Mouse (Mus musculus): ENCODE data around the gene Tmprss9. TPM values are rescaled to one million over a fixed set of nuclear protein-coding genes. Genes with fewer than 3 reads are reported as not detected.

Gene Tmprss9
- total RNA-seq, 2 experiments from 2014 or later = not detected

DNA sequence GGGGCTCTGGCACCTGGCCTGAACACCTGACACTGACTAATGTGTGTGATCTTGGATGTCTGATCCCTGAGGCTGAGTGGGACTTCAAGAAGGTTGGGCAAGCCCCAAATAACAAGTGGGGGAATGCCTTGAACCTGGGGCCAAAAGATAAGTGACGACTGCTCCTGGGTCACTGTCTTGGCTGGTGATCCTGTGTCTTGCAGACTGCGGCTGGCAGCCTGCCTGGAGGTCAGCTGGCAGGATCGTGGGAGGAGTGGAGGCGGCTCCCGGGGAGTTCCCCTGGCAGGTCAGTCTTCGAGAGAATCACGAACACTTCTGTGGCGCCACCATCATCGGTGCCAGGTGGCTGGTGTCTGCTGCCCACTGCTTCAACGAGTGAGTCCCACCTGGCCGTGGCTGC lies 15.5 kb downstream of the Tmprss9 start:
- DNase-seq = peak; percentile 86 to 87

DNA sequence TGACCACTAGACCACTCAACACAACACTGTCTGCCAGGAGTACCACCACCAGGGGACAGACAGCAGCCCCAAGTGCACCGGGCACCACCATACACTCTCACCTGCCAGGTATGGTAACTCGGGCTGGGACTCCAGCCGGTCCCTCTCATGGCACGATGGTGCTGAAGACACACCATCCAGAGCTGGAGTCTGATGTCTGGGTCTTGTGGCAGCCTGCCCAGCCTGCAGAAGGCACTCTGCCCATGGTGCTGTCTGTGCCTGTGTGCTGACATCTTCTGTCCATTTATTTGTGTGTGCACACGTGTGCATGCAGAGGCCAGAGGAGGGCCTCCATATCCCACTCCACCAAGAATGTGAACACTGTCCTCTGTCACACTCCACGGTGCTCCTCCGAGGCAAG lies 23.5 kb downstream of the Tmprss9 start:
- DNase-seq = no peak

DNA sequence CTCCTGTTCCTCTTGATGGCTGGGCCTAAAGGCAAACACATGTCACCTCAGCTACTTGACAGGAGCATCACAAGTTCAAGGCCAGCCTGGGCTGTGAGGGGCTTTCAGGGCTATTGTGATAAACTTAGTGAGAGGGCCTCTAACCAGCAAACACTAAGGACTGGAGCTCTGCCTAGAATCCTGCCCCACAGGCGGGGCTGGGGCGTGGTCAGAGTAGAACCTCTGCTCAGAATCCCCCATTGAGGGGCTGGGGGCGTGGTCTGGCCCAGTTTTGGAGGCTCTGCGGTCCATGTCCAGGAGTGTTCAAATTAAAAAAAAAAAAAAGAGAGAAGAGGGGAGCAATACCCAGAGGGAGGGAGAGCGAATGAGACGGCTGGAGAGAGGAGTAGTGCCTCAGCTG lies 24.0 kb downstream of the Tmprss9 start:
- DNase-seq = no peak

DNA sequence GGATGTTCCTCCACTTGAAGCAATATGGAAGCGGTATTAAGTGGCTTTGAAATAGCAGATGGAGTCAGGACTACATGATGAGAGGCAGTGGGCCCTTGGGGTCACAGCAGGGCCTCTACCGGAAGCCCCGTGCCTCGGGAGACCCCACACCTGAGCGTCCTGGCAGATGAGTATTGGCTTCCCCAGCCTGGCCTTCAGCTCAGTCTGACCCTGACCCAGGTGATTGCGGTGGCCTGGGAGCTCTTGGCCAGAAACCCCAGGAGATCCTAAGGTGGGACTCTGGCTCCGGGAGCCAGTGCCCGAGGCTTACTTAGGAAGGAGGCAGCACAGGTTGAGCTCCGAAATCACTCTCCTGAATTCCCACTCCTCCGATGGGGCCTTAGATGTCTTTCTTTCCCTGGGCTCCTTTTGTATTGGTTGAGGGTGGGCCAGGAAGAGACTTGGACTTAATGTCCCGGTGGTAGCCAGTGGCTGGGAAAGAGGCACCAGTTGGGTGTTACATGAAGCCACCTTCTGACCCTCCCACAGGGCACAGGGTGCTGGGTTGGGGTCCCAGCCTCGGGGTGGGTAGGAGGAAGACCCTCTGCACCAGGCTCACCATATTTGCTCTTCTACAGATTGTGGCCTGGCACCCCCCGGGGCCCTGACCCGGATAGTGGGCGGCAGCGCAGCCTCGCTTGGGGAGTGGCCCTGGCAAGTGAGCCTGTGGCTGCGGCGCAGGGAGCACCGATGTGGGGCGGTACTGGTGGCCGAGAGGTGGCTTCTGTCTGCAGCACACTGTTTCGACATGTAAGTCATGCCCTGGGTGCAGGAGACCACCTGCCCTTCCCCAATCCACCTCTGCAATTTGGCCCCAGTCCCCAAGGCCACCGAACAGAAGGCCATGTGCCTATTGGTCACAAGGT lies 25.2 kb downstream of the Tmprss9 start:
- no peak for DNase-seq

DNA sequence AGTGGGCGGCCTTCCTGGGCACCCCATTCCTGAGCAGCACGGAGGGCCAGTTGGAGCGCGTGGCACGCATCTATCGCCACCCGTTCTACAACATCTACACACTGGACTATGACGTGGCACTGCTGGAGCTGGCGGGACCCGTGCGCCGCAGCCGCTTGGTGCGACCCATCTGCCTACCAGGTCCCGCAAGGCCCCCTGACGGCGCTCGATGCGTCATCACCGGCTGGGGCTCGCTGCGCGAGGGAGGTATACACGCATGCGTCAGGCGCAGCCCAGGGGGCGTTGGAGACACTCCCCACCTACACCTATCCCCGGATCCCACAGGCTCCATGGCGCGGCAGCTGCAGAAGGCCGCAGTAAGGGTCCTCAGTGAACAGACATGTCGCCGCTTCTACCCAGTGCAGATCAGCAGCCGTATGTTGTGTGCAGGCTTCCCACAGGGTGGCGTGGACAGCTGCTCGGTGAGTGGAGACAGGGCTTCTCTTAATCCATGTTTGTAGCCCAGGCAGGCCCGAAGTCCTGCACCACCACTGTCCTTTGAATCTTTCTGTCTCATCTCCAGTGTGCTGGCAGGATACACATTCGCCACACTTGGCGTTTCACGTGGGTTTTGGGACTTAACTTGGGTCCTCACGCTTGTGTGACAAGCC lies 26.3 kb downstream of the Tmprss9 start:
- no peak for DNase-seq

DNA sequence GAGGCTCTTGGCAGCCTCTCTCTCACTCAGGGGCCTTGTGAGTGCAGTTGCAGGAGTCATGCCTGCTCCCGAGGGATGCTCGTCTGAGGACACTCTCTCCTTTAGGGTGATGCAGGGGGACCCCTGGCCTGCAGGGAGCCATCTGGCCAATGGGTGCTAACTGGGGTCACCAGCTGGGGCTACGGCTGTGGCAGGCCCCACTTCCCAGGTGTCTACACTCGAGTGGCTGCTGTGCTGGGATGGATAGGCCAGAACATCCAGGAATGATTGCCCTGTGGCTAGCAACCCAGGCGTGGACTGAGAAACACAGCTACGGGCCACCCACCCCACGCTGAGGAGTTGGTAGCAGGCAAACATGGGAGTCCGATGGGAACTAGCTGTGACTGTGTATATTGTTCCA lies 27.4 kb downstream of the Tmprss9 start:
- no peak for DNase-seq

DNA sequence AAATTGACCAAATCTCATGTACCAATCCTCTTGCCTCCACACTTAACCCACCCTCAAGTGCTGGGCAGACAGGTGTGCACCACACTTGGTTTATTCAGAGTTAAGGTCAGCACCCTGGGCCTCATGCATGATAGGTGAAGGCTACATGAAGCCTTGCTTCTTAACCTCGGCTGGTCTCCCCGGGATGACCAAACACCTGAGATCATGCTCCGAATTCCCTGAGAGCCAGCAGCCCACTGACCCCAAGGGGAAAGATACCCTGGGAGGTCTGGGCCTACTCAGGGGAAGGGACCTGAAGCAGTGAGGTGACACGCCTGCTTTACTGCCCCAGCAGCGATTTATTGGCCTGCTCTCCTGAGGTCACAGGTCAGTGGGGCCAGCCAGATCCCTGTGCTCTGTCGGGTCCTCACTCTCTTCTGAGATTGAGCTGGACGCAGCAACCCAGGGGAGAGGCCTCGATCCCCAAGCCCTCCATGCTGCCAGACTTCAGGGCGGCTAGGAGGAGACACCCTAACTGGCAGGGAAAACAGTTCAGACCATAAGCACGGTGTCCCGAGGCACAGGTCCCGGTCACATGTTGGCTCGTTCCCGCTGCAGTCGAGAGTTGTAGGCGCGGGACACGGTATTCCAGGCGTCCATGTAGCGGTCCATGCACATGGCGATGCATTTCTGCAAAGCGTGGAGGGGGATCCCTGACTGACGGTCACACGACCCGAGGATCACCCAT lies 28.1 kb downstream of the Tmprss9 start:
- no peak for DNase-seq

DNA sequence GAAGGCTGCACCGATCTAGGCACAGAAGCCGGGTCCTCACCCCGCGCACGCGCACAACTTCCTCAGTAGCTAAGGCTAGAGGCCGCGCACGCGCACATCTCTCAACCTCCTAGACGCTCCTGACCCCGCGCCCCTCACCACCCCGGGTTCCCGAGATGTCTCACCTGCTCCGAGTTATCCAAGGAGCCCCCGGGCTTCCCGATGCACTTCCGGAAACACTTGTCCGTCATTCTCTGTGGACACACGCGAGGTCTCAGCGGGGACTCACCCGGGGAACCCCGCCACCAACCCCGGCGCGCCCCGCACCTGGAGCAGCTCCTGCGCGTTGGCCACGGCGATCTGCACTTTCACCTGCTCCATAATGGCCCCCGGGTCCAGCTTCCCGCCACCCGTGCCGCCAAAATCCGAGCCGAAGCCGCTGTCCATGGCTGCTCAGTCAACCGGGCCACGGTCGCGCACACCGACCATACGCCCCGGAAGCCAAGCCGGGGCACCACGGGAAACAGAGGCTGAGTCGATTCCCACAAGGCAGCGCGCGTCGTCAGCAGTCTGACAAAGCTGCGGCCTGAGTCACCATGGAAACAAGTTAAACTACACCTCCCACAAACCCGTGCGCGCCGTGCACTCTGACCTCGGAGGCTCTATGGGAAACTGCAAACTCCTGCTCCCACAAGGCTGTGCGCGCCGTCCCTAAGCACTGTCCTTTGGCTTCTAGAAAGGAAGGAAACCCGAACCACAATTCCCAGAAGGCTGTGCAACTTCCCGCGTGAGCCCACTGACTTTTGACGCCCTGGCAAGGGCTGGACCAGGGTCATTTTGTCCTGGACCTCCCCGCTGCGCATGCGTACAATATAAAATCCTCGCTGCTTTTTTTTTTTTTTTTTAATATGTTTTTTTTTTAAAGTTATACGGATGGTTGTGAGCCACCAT lies 28.9 kb downstream of the Tmprss9 start, which contains the start of gene Timm13:
Gene Timm13 (minus strand): TSS at position 652 of the 930 bp plus-strand sequence.
- DNase-seq = peak; percentile 98 to 100

DNA sequence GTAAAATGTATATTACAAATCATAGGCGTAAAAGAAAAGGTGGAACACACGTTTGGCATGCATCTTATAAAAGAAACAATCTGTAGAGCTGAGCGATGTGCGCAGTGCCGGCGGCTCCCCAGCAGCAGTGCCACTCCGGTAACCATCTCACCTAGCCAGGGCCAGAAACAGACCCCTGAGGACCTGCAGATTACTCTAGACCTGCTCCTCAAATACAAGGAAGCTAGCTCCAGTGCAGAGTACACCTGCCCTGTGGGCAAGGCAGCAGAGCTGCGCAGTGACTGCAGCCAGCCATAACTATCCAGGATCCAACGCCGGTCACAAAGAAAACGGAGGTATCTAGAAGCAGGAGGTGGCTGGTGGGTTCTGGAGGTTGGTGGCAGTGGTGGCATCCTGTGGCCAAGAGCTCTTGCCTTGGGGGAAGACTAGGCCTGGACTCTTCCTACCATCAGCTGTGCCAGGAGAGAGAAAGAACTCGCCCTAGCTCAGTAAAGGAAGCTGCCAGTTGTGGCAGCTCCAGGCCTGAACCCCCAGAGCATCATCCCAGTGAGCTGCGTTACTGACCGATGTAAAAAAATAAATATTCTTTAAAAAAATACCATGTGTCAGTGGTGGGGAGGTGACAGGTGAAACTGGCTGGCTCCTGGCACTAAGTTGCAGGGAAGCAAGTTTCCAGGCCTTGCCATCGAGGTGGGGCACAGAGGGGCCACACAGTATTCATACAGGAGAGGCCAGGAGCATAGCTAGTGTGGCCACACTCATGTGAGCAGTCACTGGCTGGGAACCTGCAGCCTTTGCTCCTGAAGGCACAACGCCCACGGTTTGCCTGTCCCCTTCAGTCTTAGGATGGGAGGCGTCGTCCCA lies 30.0 kb downstream of the Tmprss9 start:
- DNase-seq = peak in 1 of 2 experiments; percentile 23

DNA sequence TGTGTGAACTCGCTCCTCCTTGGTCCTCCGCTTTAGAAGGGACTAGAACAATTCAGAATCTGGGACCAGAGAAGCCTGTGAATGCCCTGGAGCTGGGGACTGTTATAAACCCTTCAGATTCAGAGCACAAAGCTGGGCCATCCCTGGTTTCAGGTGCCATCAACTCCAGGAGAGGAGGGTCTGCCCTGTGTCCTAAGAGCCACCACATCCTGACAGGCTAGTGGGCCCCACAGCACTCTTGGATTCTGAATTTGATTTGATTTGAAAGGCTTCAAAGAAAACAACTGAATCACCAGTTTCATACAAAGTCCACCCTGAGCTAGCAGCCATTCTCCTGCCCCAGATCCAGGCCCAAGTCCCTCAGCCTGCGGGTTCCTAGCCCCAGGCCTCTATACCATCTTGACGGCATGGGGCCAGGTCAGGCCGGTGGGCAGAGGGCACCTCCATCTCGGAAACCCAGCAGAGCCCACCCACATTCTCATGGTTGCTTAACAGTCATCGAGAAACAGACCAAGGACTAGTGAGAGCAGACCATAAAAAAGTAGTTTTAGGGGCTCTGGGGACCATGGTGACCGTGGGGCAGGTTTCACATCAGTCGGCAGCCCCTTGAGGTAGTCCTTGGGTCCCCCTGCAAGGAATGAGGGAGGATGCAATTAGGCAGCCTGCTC lies 30.8 kb downstream of the Tmprss9 start:
- DNase-seq = no peak

DNA sequence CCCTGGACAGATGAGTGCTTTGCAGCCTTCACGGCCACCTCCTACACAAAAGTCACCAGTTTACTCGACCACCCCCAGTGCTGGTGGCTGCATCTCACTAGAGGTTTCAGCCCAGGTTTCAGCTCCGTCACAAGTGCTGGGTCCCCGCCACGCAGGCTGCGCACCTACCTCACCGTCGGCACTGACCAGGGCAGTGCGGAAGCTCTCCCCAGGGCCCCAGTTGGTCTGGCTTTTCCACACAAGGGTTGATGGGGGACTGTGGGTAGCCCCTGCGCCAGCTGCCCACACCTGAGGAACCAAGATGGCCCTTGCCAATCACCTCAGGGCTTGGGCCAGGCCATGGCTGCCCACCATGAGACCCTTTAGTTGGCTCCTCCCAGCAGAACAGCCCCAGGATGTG lies 31.6 kb downstream of the Tmprss9 start:
- no peak for DNase-seq

DNA sequence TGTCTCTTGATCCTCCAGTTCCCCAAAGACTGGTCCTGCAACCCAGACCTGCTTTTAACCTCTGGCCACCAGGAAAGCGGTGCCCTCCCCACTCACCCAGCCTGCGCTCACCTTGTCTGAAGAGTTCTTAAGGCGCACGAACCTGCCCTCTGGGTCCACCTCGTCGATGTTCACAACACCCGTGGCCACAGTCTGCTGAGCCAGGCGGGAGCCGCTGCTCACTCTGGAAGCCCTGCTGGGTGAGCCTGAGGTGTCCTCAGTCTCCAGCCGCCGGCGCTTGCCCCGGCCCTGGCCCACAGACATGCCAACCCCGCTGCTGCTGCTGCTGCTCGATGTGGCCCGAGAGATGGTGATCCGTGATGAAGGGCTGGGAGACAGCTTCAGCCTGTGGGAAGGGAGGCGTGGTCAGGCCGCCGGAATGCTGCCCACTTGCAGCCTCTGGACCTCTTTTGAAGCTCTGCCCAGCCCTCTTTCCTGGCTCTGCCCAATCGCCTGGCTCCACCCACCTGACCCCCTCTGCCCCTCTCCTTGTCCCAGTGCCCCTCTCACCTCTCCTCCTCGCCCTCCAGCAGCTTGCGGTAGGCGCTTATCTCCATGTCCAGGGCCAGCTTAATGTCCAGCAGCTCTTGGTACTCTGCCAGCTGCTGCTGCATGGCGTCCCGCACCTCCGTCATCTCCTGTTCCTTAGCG lies 32.5 kb downstream of the Tmprss9 start:
- no peak for DNase-seq

DNA sequence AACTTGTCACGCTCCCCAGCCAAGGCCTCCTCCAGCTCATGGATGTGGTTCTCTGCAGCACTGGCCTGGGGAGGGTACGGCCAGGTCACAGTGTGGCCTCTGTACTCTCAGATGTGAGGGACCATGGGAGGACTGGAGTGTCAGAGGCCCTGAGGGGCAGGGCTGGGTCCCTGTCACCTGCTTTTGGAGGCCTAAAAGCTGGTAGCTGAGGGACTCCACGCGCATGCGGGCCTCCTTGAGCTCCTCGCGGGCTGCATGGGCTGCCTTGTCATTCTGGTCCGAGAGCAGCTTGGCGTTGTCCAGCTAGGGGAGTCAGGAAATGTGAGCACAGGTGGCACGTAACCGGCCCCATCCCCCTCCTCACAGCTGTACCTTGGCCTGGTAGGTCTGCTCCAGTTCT lies 33.1 kb downstream of the Tmprss9 start:
- DNase-seq = no peak

DNA sequence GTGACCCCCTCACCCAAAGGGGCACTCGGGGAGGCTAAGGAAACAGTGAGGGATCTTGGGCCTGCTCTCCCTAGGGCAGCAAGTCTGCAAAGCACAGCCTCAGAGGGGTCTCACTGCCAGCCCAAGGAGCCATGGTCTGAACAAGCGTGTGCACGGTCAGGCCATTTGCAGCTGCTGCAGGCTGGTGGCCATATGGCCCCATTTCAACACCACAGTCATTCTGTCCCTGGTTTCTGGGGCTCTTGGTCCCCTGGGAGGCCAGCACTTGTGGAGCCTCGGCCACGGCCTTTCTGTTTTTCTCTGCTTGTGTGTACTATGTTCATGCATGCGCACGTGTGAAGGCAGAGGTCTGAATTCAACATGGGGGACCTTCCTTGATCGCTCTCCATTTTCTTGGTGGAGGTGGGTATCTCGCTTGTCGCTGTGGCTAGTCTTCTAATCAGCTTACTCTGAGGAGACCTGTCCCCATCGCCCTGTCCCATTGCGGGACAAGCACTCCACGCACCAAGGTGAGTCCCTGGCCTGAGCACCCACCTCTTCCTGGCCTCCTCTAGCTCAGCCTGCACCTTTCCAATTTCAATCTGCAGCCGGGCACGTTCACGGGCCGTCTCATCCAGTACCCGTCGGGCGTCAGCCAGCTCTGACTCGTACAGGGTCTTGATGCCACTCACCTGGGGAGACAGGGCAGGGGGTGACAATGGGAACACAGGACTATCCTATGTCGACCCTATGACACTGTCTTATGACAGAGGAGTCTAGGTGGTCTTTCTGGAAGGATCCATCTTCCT lies 37.9 kb downstream of the Tmprss9 start:
- DNase-seq = no peak

DNA sequence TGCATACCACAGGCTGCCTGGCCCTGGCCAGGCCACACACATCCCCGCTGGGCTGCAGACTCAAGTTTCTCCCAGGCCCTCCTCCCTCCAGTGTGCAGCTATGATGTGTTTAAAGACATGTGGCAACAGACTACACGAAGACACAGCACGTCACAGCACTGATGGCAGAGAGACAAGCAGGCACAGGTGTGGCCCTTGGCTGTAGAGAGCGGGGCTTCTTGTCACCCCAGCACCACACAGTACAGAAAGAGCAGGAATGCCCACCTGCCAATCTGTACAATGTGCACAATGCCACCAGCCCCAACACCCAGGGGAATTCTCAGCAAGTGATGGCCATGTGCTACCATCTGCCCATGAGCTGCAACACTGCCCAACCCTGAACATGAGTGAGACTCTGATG lies 39.7 kb downstream of the Tmprss9 start:
- DNase-seq = no peak

DNA sequence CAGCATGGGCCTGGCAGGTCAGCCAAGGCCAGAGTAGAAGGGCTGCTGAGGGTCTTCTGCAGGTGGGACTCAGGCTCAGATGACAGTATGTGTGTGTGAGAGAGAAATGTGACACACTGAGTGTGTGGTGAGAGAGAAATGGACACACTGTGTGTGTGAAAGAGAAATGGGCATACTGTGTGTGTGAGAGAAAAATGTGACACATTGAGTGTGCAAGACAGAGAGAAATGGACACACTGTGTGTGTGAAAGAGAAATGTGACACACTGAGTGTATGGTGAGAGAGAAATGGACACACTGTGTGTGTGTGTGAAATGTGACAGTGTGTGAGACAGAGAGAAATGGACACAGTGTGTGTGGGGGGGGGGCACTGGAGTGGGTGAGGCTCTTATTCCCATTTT lies 40.2 kb downstream of the Tmprss9 start:
- no peak for DNase-seq

DNA sequence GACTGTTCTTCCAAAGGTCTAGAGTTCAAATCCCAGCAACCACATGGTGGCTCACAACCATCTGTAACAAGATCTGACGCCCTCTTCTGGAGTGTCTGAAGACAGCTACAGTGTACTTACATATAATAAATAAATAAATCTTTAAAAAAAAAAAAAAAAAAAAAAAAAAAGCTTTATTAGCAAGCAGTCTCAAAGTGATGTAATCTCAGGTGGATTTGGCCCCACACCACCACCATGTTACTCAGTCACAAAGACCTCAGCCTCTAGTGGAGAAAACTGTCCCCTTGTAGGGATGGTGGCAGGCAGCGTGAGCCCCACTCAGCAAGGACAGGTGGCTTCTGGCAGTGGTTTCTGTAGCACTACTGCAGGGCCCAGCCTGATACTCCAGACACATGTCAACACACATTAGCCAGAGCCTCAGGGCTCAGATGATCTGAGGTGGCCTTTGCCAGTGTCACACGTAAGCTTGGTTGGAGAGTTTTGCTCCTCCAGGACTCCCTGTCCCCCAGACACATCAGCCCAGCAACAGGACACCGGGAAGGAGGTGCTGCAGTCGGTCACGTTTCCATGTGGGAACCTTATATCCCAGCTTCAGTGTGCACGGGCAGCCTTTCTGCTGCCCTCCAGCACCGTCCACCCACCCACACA lies 41.8 kb downstream of the Tmprss9 start:
- no peak for DNase-seq

DNA sequence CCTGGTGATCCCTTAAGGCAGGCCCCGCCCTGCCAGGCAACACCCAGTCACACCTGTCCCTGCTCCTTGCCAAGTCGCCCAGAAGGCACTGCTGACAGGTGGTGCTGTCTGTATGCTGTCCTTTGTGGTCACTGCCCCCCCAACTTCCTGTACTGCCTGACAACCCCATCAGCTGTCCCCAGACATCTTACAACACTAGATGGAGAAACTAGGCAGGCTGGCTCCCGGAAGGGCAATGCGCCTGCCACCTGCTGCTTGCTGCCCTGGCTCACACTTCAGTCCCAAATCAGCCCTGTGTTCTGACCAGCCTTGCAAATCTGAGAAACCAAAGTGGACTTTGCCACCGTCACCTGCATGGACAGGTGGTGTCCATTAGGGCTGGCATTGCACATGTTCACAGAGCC lies 42.6 kb downstream of the Tmprss9 start:
- no peak for DNase-seq

Data from heart, adult 18-20 months (tissue).